Mouse (Mus musculus) forebrain, embryonic 16.5 days (tissue): ENCODE data around the gene Zmiz1. TPM values are rescaled to one million over a fixed set of nuclear protein-coding genes. Genes with fewer than 3 reads are reported as not detected.

Experiments
- ATAC-seq: fragments of 200-750 bp; cut with Nextera tagmentation; 2 replicates; pipeline ENCODE4 v1.8.0; 2017; ENCODE audit warnings: mild to moderate bottlenecking, moderate library complexity
- H3K27ac ChIP-seq: fragments of 300-500 bp; sonication (generic); 2 replicates; pipeline ENCODE4 v1.5.1; 2014; ENCODE audit warnings: low read length, control low read depth
- H3K27me3 ChIP-seq: fragments of 300-500 bp; sonication (generic); replicated peaks from 2 replicates; pipeline ENCODE4 v1.6.1; 2014; ENCODE audit warnings: low read length; ENCODE audit not compliant: control insufficient read depth, insufficient read depth
- H3K36me3 ChIP-seq: fragments of 300-500 bp; sonication (generic); 2 replicates; pipeline ENCODE4 v1.6.1; 2014; ENCODE audit not compliant: control insufficient read depth, insufficient read depth
- H3K4me1 ChIP-seq: fragments of 300-500 bp; sonication (generic); replicated peaks from 2 replicates; pipeline ENCODE4 v1.6.1; 2014; ENCODE audit warnings: low read length; ENCODE audit not compliant: control insufficient read depth, insufficient read depth
- H3K4me2 ChIP-seq: fragments of 300-500 bp; sonication (generic); 2 replicates; pipeline ENCODE4 v1.6.1; 2014; ENCODE audit warnings: mild to moderate bottlenecking, low read length, control low read depth
- H3K4me3 ChIP-seq: fragments of 300-500 bp; sonication (generic); replicated peaks from 2 replicates; pipeline ENCODE4 v1.5.1; 2014; ENCODE audit warnings: mild to moderate bottlenecking, low read length, control low read depth
- H3K9ac ChIP-seq: fragments of 300-500 bp; sonication (generic); replicated peaks from 2 replicates; pipeline ENCODE4 v1.6.1; 2014; ENCODE audit warnings: low read depth, low read length, control low read depth
- H3K9me3 ChIP-seq: fragments of 300-500 bp; sonication (generic); 2 replicates; pipeline ENCODE4 v1.6.1; 2016; ENCODE audit warnings: low read length; ENCODE audit not compliant: control insufficient read depth
- WGBS: fragments of 180-500 bp; shearing (Covaris S2); extraction: QIAGEN DNeasy Blood & Tissue Kit; methylation state at CpG from one replicate; pipeline ENCODE4 v1.1.7; 2014; 5-methylcytosine and 5-hydroxymethylcytosine counted together
- polyA plus RNA-seq: library from polyadenylated mRNA; unstranded; fragments of >200 nt; fragmentation: Nextera tagmentation; extraction: Ambion mirVana; gene quantifications from 2 replicates; pipeline ENCODE4 v1.2.1, GENCODE M21; 2015

Zmiz1 gene
- polyA plus RNA-seq, 1 experiment from 2014 or later: 56.6 TPM

DNA sequence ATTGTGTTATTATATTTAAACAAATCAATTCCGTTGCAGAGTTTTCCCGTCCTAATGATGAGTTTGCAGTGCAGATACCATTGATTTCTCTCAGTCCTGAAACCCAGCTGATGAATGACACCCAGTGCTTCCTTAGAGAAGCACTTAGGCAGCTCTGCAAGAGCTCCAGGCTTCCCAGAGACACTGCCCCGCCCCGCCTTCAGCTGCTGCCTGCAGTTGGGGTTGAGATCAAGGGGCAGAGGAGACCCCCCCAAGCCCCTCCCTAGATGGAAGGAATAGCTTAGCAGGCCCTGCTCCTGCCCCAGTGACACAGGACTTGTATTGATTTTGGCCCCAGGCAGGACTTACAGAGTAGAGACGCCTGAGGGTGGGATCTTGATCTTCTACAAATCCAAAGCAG lies 53.0 kb downstream of the Zmiz1 start:
- no peak for ATAC-seq
- no peaks in the 10 kb centered on the region for H3K9me3 ChIP-seq
- no peaks in the 10 kb centered on the region for H3K36me3 ChIP-seq
- peaks cover 52% of the 10 kb centered on the region for H3K4me1 ChIP-seq
- WGBS: 34% methylated on average over 5 of the region's 5 CpGs
- no peak overlapping the region for H3K27ac ChIP-seq
- no peaks in the 10 kb centered on the region for H3K27me3 ChIP-seq
- H3K4me2 ChIP-seq: no peak overlapping the region
- no peak overlapping the region for H3K4me3 ChIP-seq
- H3K9ac ChIP-seq: no peak overlapping the region

DNA sequence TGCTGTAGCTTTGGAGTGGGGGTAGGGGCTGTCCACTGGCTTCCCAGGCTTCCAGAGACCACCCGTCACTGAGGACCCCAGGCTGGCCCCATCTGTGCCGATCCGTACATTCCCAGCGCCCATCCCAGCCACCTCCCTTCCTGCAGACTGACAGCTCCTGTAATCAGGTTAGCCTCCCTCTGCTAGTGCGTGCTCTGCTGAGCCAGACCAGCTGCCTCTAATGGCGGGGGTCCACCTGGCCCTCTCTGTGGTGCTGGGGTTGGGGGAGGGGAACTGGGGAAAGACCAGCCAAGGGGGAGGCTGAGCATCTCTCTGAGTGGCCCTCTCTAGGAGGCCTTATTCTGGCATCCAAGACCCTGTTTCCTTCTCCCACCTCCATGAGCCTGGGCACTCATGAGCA lies 53.8 kb downstream of the Zmiz1 start:
- no peak overlapping the region for H3K27ac ChIP-seq
- peaks cover 53% of the 10 kb centered on the region for H3K4me1 ChIP-seq
- 35% methylated on average over 6 of the region's 6 CpGs for WGBS

DNA sequence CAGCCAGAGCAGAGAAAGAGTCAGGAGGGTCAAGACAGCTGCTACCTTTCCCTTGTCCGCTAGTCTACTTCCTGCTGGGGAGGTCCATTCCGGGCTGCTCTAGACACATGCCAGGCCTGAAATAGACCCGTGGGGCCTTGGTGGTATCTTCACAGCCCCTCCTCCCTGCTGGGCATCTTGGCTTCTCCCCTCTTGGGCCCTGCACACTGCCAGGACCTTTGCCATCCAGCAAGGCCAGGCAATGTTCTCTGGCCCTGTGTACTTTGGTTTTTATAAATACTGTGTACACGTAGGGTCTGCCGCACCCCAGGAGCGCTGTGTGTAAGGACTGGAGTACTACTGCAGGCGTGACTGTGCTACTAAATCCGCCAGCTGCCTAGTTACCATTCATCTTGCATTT lies 54.5 kb downstream of the Zmiz1 start:
- H3K9me3 ChIP-seq: no peaks in the 10 kb centered on the region
- no peak overlapping the region for H3K4me2 ChIP-seq
- H3K4me3 ChIP-seq: no peak overlapping the region
- no peaks in the 10 kb centered on the region for H3K36me3 ChIP-seq
- H3K9ac ChIP-seq: no peak overlapping the region
- H3K27ac ChIP-seq: no peak overlapping the region
- H3K27me3 ChIP-seq: no peaks in the 10 kb centered on the region
- ATAC-seq: 0 out of 2 replicates have a peak, but pooled peaks have one; percentile 30
- WGBS: 54% methylated on average over 8 of the region's 8 CpGs
- H3K4me1 ChIP-seq: peaks cover 53% of the 10 kb centered on the region

More for the DNA sequence above, 53.8 kb downstream of the Zmiz1 start:
- H3K36me3 ChIP-seq: no peaks in the 10 kb centered on the region
- no peaks in the 10 kb centered on the region for H3K9me3 ChIP-seq
- H3K4me2 ChIP-seq: no peak overlapping the region
- ATAC-seq: peak; percentile 39; the same call in 1 of the 2 replicates
- H3K27me3 ChIP-seq: no peaks in the 10 kb centered on the region
- no peak overlapping the region for H3K9ac ChIP-seq
- no peak overlapping the region for H3K4me3 ChIP-seq

DNA sequence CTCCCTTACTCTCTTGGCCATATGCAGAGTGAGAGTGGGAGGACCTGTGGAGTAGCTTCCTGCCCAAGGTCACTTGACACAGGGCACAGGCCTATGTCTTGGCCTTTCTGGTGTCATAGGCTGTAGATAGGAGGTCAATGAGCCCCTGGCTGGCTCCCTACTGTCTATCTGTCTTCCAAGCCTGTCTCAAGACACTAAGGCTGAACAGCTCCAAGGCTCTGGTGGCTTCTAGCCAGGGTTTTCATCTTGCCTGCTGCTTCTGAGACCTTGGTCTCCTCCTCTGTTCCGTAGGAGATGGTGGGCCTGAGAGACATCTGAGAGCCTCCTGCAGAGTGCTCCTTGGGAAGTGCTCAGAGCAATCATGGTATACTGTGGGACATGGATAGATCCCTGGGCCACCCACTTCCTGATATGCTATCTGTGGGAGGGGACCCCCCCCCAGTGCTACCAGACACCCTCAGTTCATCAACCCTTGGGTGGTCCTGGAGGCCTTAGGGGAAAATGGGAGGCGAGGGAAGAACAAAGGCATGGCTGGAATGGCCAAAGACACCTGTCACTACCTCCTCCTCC lies 56.0 kb downstream of the Zmiz1 start:
- whole genome bisulfite sequencing: 56% methylated on average over 2 of the region's 2 CpGs
- H3K4me3 ChIP-seq: no peak overlapping the region
- 0 out of 2 replicates have a peak overlapping the region, but pooled peaks have one; percentile 12 for H3K27ac ChIP-seq
- no peak overlapping the region for H3K4me2 ChIP-seq
- H3K36me3 ChIP-seq: no peaks in the 10 kb centered on the region
- no peaks in the 10 kb centered on the region for H3K27me3 ChIP-seq
- H3K4me1 ChIP-seq: peaks cover 63% of the 10 kb centered on the region
- H3K9ac ChIP-seq: no peak overlapping the region
- ATAC-seq: no peak
- H3K9me3 ChIP-seq: no peaks in the 10 kb centered on the region

DNA sequence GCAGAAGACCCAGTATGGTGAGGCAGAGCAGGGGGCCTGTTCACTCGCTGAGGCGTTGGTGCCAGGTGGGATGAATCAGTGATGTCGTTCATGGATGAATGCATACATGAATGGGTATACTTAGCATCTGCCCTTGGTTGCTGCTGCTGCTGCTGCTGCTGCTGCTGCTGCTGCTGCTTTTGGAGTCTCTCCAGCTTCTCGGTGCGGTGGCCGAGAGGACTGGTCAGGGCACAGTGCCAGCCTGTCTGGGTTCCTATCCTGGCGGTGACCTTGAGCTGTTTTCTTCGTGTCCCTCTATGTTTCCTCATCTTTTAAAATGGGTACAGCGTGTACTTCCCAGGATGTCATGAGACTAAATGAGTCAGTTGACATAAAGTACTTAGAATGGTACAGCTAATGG lies 56.9 kb downstream of the Zmiz1 start:
- H3K36me3 ChIP-seq: no peaks in the 10 kb centered on the region
- no peaks in the 10 kb centered on the region for H3K9me3 ChIP-seq
- H3K4me2 ChIP-seq: no peak overlapping the region
- no peak for ATAC-seq
- no peaks in the 10 kb centered on the region for H3K27me3 ChIP-seq
- H3K27ac ChIP-seq: no peak overlapping the region
- H3K9ac ChIP-seq: no peak overlapping the region
- H3K4me1 ChIP-seq: peaks cover 65% of the 10 kb centered on the region
- H3K4me3 ChIP-seq: no peak overlapping the region
- 31% methylated on average over 9 of the region's 9 CpGs for WGBS

DNA sequence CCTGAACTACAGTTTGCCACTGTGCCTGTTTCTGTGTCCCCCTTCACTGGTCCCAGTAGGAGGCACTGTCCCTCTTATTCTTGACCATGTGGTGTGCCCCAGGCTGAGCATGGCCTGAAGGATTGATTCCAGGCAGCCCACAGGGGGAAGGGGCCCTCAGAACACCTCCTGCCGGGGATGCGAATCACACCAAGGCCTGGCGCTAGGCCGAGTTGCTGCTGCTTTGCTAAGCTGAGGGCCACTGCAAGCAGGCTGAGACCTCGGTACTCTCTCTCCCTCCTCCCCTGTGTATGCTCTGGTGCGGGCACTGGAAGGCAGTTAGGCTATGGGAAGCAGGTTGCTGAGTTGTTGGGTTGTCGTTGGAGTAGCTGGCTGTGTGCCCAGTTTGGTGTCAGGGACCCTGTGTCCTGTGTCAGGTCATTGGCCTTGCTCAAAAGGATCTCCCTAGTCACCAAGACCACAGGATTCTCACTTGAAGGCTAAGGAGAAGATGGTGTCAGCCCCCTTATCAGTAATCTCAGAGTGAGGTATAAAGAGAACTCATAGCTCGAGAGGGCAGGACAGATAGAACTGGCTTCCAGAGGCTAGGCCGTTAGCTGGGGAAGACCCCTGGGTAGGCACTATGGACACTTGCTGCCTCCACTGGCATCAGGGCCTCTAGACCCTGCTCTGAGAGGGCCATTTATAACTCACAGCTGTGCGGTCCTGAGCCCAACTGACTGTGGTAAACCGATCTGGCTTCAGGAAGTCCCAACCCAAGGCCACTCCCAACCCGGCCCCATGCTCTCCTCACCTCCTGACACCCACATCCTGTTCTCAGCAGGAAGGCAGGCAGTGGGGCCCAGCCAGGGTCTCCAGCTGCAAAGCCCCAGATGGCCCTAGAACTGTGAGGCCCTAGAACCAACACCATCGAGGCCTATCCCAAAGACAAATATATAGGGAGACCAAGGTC lies 57.9 kb downstream of the Zmiz1 start:
- Histone ChIP-seq H3K27ac (peak overlapping the region; percentile 17; the same call in 1 of the 2 replicates), H3K9ac (no peak overlapping the region), H3K4me3 (no peak overlapping the region), H3K4me2 (no peak overlapping the region), H3K27me3 (no peaks in the 10 kb centered on the region), H3K9me3 (no peaks in the 10 kb centered on the region), H3K4me1 (peaks cover 64% of the 10 kb centered on the region), H3K36me3 (no peaks in the 10 kb centered on the region)
- no peak for ATAC-seq
- 56% methylated on average over 13 of the region's 13 CpGs for WGBS

DNA sequence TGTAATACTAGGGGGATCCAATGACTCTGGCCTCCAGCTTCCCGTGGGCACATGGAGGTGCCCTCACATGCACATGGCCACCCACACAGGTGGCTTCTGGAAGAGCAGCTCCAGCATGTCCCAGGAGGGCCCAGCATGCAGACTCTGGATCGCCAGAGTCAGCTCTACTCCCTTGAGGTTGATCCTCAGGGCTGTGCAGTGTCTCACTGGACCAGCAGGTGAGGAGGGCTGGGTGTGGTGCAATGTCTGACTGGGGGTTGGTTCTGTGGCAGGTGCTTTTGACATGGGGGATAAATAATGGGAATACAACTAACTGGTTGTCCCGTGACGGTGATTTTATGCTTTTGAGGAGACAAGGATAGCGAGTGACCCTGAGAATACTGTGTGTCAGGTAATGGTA lies 59.7 kb downstream of the Zmiz1 start:
- 79% methylated on average over 5 of the region's 5 CpGs for WGBS
- Histone ChIP-seq H3K27ac (no peak overlapping the region), H3K9ac (no peak overlapping the region), H3K4me1 (peaks cover 49% of the 10 kb centered on the region), H3K9me3 (no peaks in the 10 kb centered on the region), H3K4me2 (no peak overlapping the region), H3K27me3 (no peaks in the 10 kb centered on the region), H3K4me3 (no peak overlapping the region), H3K36me3 (no peaks in the 10 kb centered on the region)
- ATAC-seq: no peak

DNA sequence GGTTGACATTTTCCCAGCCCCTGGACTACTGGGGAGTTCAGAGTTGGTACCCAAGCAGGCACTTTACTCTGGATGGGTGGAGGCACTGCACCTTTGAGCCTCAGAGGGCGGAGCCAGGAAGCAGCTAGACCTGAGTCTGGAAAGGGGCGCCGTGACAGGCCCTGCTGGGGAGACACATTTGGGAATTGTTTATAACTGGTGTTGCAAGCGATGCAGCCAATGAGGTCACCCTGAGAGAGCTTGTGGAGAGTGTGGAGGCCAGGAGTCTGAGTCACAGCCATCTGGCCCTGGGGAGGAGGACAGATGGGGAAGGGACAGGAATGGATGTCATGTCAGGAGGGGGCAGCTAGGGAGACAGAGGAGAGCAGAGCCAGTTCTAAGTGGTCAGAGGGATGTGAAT lies 60.7 kb downstream of the Zmiz1 start:
- Histone ChIP-seq H3K36me3 (no peaks in the 10 kb centered on the region), H3K4me2 (no peak overlapping the region), H3K9ac (no peak overlapping the region), H3K4me3 (no peak overlapping the region), H3K27ac (no peak overlapping the region), H3K9me3 (no peaks in the 10 kb centered on the region), H3K27me3 (no peaks in the 10 kb centered on the region), H3K4me1 (peaks cover 46% of the 10 kb centered on the region)
- 68% methylated on average over 4 of the region's 4 CpGs for WGBS
- ATAC-seq: no peak

DNA sequence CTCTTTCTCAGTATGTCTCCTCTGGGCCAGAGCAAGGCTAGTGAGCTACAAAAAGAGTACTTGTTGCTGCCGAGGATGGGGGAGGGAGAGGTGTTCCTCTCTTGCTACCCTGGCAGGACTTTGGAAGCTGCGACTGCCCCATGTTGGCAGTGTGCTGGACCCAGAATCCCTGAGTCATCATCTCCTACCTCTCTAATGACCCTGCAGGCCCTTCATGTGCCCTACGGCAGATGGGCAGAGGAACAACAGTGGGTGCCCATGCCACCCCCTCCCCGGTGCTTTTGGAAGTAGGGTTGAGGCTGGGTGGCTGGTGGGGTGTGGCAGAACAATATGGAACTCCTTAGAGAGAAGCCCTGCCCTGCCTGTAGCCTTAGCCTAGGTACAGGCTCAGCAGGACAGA lies 61.6 kb downstream of the Zmiz1 start:
- Histone ChIP-seq H3K4me1 (peaks cover 38% of the 10 kb centered on the region), H3K9me3 (no peaks in the 10 kb centered on the region), H3K4me3 (no peak overlapping the region), H3K9ac (no peak overlapping the region), H3K27ac (no peak overlapping the region), H3K36me3 (no peaks in the 10 kb centered on the region), H3K27me3 (no peaks in the 10 kb centered on the region), H3K4me2 (no peak overlapping the region)
- 52% methylated on average over 4 of the region's 4 CpGs for WGBS
- no peak for ATAC-seq
